Mouse (Mus musculus) CD4-positive, CD25-positive, alpha-beta regulatory T cell (primary cell): ENCODE data around the gene Anks1. TPM values are rescaled to one million over a fixed set of nuclear protein-coding genes. Genes with fewer than 3 reads are reported as not detected.

Experiments
- polyA plus RNA-seq: library from polyadenylated mRNA; unstranded; fragments of 100-300 nt; shearing (Covaris generic); gene quantifications from one replicate; pipeline ENCODE4 v1.2.1, GENCODE M21; 2017

The Anks1 gene
- 15.4 TPM for polyA plus RNA-seq

GRCm38 (mm10) chr17:27908888-27909621, at the start of gene Anks1:
Anks1 (plus strand) TSS chr17:27909306.

GRCm38 (mm10) chr17:27909622-27910500, 755 bp downstream of the Anks1 start, which contains the start of gene Taf11:
Taf11 (minus strand) TSS chr17:27909844.

DNA sequence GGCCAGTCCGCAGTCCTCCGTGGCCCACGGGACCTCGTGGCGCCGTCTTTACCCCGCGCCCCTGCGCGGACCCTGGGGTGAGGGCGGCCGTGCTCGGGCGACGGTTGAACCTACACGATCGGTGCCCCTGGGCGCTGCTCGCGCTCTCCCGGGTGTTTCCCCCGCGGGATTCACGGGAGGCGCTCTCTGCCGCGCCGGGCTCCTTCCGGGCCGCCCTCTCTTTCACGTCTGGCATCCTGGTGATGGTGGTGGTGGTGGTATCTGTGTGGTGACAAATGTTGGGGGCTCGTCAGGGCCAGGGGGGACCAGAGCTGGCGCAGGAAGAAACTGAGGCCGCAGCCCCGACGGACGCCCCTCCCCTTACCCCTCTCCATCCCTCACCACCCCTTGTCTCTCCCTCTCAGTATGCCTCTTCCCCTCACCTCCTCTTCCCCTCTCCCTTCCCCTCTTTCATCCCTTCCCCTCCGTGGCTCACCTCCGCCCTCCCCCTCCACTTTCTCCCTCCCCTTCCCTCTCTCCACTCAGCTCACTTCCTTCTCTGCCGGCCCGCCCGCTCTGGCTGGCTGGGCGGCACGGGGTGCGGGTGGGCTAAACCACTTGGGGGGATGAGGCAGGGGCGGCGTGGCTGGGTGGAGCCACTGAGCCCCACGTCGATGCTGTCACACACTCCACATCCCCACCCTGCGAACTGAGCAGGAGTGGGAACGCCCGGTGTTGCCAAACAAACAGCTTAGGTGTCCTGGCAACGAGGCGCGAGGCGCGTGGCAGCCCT, 171.1 kb downstream of the Anks1 start, which contains the start of gene Tcp11:
Gene Tcp11, minus strand, starts transcription at position 595 of the 772 bp plus-strand sequence.

Other genes starting within 250 kb of the Anks1 start
- gene Spdef, start 180.4 kb upstream of the Anks1 start, polyA plus RNA-seq, result not detected
- gene D17Wsu92e, start 88.7 kb upstream of the Anks1 start, polyA plus RNA-seq, result 22.6 TPM
- gene Snrpc, start 71.2 kb upstream of the Anks1 start, polyA plus RNA-seq, result 184 TPM
- 2.8 TPM for gene Uhrf1bp1, start 52.9 kb upstream of the Anks1 start, polyA plus RNA-seq
- gene Taf11, start 538 bp downstream of the Anks1 start, polyA plus RNA-seq, result 48.0 TPM
- gene Tcp11, start 171.3 kb downstream of the Anks1 start, polyA plus RNA-seq, result 0.95 TPM
- not detected for gene Scube3, start 232.8 kb downstream of the Anks1 start, polyA plus RNA-seq